Mouse (Mus musculus): ENCODE measurements around the gene Ccdc78. TPM values are rescaled to one million over a fixed set of nuclear protein-coding genes. Genes with fewer than 3 reads are reported as not detected.

Gene Ccdc78
- polyA plus RNA-seq, 1 experiment from 2014 or later, result 0.23 TPM

GRCm38 (mm10) chr17:25755086-25755485 is 31.3 kb upstream of the Ccdc78 start:
- no peak for ATAC-seq (ENCODE audit: low read depth)
- H3K9me3 ChIP-seq (ENCODE audit: control insufficient read depth, low read length), result no peaks in the 10 kb centered on the region
- WGBS, result 83% methylated on average over 4 of the region's 4 CpGs

DNA sequence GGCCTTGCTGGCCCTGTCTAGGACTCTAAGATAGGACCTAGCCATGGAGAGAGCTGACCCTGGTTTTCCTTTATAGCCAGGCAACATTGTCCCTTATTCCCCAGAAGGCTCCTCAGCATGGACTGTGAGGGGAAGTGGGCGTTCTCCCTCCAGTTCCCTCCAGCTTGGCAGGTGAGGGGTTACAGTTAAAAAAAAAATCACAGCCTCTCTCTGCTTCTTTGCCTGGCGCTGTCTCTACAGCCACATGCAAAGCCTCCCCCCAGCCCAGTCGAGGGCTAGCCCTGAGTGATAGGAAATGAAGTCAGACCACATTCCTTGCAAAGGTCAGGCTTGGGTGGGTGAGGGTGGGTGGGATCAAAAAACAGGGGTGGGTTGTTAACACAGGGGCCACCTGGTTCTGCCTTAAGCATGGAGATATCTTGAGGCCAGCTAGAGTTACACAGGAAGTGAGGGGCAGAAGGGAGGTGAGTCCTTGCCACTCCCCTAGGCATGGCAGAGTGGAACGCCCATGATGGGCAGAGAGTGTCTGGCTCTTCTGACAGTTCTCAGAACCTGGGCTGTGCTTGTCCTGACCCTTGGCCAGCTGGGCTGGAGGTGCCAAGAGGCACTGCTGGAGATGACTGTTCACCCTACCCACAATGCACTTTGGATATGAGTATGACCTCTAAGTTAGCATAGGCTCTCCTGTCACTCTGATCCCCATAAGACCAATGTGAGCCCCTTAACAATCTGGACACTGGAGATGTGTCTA is 30.6 kb upstream of the Ccdc78 start:
- ATAC-seq (ENCODE audit: low read depth), result no peak
- no peaks in the 10 kb centered on the region for H3K27me3 ChIP-seq (ENCODE audit: control insufficient read depth, insufficient read depth, low read length)
- H3K9ac ChIP-seq (replicated peaks; ENCODE audit: low read depth, low read length), result no peak overlapping the region
- WGBS, result 70% methylated on average over 4 of the region's 4 CpGs
- H3K27ac ChIP-seq (ENCODE audit: low read depth, low read length), result no peak overlapping the region
- H3K4me2 ChIP-seq (ENCODE audit: low read depth, low read length), result no peak overlapping the region
- 0 out of 2 replicates have a peak, but pooled peaks cover 3% of the 10 kb centered on the region for H3K4me1 ChIP-seq (ENCODE audit: control insufficient read depth, insufficient read depth, low read length)
- H3K36me3 ChIP-seq (ENCODE audit: control insufficient read depth, insufficient read depth, low read length), result no peaks in the 10 kb centered on the region
- no peaks in the 10 kb centered on the region for H3K9me3 ChIP-seq (ENCODE audit: control insufficient read depth, low read length)
- no peak overlapping the region for H3K4me3 ChIP-seq (ENCODE audit: low read depth, low read length)

More at GRCm38 (mm10) chr17:25755086-25755485, 31.3 kb upstream of the Ccdc78 start:
- Histone ChIP-seq H3K27ac (ENCODE audit: low read depth, low read length) (no peak overlapping the region), H3K36me3 (ENCODE audit: control insufficient read depth, insufficient read depth, low read length) (no peaks in the 10 kb centered on the region), H3K27me3 (ENCODE audit: control insufficient read depth, insufficient read depth, low read length) (no peaks in the 10 kb centered on the region), H3K4me1 (ENCODE audit: control insufficient read depth, insufficient read depth, low read length) (0 out of 2 replicates have a peak, but pooled peaks cover 3% of the 10 kb centered on the region), H3K4me3 (ENCODE audit: low read depth, low read length) (no peak overlapping the region), H3K9ac (replicated peaks; ENCODE audit: low read depth, low read length) (no peak overlapping the region), H3K4me2 (ENCODE audit: low read depth, low read length) (no peak overlapping the region)

DNA sequence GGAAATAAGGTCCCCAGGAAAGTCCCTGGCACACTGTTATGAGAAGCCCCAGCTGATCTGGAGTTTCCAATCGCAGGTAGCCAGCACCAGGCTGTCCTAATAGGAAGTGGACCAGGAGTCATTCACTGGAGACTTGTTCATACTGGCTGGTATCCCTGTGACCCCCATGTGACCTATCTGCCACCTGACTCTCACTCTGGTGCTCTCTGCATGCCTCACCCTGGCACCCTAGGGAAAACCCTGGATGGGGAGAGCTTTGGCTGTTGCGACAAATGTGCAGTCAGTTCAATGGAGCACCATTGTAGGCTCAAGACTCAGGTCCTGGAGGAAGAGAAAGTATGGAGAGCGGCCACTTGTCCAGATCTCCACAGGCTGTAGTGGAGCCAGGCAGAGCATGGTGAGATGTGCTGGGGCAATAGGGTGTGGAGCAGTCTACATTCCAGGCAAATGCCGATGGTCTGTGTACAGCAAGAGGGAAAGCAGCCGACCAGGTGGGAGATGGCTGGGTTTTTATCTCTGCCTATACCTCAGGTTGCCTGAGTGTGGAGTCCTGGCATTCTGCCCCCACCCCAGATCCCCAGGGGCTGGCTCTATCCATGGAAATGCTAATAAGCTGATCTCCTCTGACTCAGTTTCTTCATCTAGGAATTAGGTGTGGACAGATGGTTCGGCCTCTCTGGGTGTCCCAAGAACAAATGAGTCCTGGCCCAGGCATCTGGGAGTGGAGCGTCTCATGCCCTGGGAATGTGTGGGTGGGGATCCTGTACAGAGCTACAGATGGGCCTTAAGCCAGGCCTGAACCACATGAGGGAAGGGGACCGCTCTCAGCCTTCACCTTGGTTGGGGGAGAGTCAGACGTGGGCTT is 29.8 kb upstream of the Ccdc78 start:
- Histone ChIP-seq H3K36me3 (ENCODE audit: control insufficient read depth, insufficient read depth, low read length) (no peaks in the 10 kb centered on the region), H3K4me1 (ENCODE audit: control insufficient read depth, insufficient read depth, low read length) (0 out of 2 replicates have a peak, but pooled peaks cover 1% of the 10 kb centered on the region), H3K4me2 (ENCODE audit: low read depth, low read length) (no peak overlapping the region), H3K9ac (replicated peaks; ENCODE audit: low read depth, low read length) (no peak overlapping the region), H3K27ac (ENCODE audit: low read depth, low read length) (no peak overlapping the region), H3K27me3 (ENCODE audit: control insufficient read depth, insufficient read depth, low read length) (no peaks in the 10 kb centered on the region), H3K9me3 (ENCODE audit: control insufficient read depth, low read length) (no peaks in the 10 kb centered on the region), H3K4me3 (ENCODE audit: low read depth, low read length) (no peak overlapping the region)
- ATAC-seq (ENCODE audit: low read depth), result no peak
- whole genome bisulfite sequencing, result 85% methylated on average over 9 of the region's 9 CpGs

- Histone ChIP-seq H3K4me3 (ENCODE audit: low read depth, low read length) (no peak overlapping the region), H3K4me1 (ENCODE audit: control insufficient read depth, insufficient read depth, low read length) (no peaks in the 10 kb centered on the region), H3K27me3 (ENCODE audit: control insufficient read depth, insufficient read depth, low read length) (no peaks in the 10 kb centered on the region), H3K27ac (ENCODE audit: low read depth, low read length) (no peak overlapping the region), H3K36me3 (ENCODE audit: control insufficient read depth, insufficient read depth, low read length) (no peaks in the 10 kb centered on the region), H3K9ac (replicated peaks; ENCODE audit: low read depth, low read length) (no peak overlapping the region), H3K4me2 (ENCODE audit: low read depth, low read length) (no peak overlapping the region), H3K9me3 (ENCODE audit: control insufficient read depth, low read length) (no peaks in the 10 kb centered on the region)
- 84% methylated on average over 3 of the region's 3 CpGs for WGBS
- no peak for ATAC-seq (ENCODE audit: low read depth)
These were observed 28.7 kb upstream of the Ccdc78 start for GRCm38 (mm10) chr17:25757691-25758090.

GRCm38 (mm10) chr17:25760148-25760547 is 26.2 kb upstream of the Ccdc78 start:
- 75% methylated on average over 8 of the region's 8 CpGs for WGBS
- no peak overlapping the region for H3K4me3 ChIP-seq (ENCODE audit: low read depth, low read length)
- H3K4me2 ChIP-seq (ENCODE audit: low read depth, low read length), result no peak overlapping the region
- H3K36me3 ChIP-seq (ENCODE audit: control insufficient read depth, insufficient read depth, low read length), result no peaks in the 10 kb centered on the region
- H3K27me3 ChIP-seq (ENCODE audit: control insufficient read depth, insufficient read depth, low read length), result no peaks in the 10 kb centered on the region
- H3K9me3 ChIP-seq (ENCODE audit: control insufficient read depth, low read length), result no peaks in the 10 kb centered on the region
- no peak overlapping the region for H3K27ac ChIP-seq (ENCODE audit: low read depth, low read length)
- no peak overlapping the region for H3K9ac ChIP-seq (replicated peaks; ENCODE audit: low read depth, low read length)
- no peaks in the 10 kb centered on the region for H3K4me1 ChIP-seq (ENCODE audit: control insufficient read depth, insufficient read depth, low read length)
- no peak for ATAC-seq (ENCODE audit: low read depth)

- no peak overlapping the region for H3K4me2 ChIP-seq (ENCODE audit: low read depth, low read length)
- H3K27ac ChIP-seq (ENCODE audit: low read depth, low read length), result no peak overlapping the region
- H3K4me3 ChIP-seq (ENCODE audit: low read depth, low read length), result no peak overlapping the region
- no peaks in the 10 kb centered on the region for H3K4me1 ChIP-seq (ENCODE audit: control insufficient read depth, insufficient read depth, low read length)
- WGBS, result 63% methylated on average over 4 of the region's 4 CpGs
- H3K9ac ChIP-seq (replicated peaks; ENCODE audit: low read depth, low read length), result no peak overlapping the region
- H3K9me3 ChIP-seq (ENCODE audit: control insufficient read depth, low read length), result no peaks in the 10 kb centered on the region
- ATAC-seq (ENCODE audit: low read depth), result no peak
- H3K27me3 ChIP-seq (ENCODE audit: control insufficient read depth, insufficient read depth, low read length), result no peaks in the 10 kb centered on the region
- no peaks in the 10 kb centered on the region for H3K36me3 ChIP-seq (ENCODE audit: control insufficient read depth, insufficient read depth, low read length)
These were observed 24.8 kb upstream of the Ccdc78 start for GRCm38 (mm10) chr17:25761561-25761970.

DNA sequence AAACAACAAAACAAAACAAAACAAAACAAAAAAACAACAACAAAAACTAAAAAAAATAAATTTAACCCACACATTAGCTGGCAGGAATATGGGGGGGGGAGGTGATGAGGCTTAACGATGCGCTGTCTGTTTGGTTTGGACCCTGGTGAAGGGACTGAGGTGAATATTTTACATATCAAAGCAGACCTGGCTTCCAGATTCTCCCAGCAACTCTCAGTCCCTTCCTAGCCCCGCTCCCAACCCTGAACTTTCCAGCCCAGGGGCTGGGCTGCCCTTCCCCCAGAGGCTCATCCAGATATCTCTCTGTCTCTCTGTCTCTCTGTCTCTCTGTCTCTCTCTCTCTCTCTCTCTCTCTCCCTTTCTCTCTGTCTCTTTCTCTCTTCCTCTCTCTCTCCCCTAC is 23.8 kb upstream of the Ccdc78 start:
- no peaks in the 10 kb centered on the region for H3K9me3 ChIP-seq (ENCODE audit: control insufficient read depth, low read length)
- H3K27me3 ChIP-seq (ENCODE audit: control insufficient read depth, insufficient read depth, low read length), result no peaks in the 10 kb centered on the region
- H3K4me3 ChIP-seq (ENCODE audit: low read depth, low read length), result no peak overlapping the region
- ATAC-seq (ENCODE audit: low read depth), result no peak
- no peak overlapping the region for H3K27ac ChIP-seq (ENCODE audit: low read depth, low read length)
- H3K9ac ChIP-seq (replicated peaks; ENCODE audit: low read depth, low read length), result no peak overlapping the region
- 33% methylated on average over 3 of the region's 3 CpGs for WGBS
- H3K4me2 ChIP-seq (ENCODE audit: low read depth, low read length), result no peak overlapping the region
- no peaks in the 10 kb centered on the region for H3K4me1 ChIP-seq (ENCODE audit: control insufficient read depth, insufficient read depth, low read length)
- H3K36me3 ChIP-seq (ENCODE audit: control insufficient read depth, insufficient read depth, low read length), result no peaks in the 10 kb centered on the region

GRCm38 (mm10) chr17:25765886-25766285 is 20.5 kb upstream of the Ccdc78 start:
- no peak overlapping the region for H3K4me2 ChIP-seq (ENCODE audit: low read depth, low read length)
- H3K4me1 ChIP-seq (ENCODE audit: control insufficient read depth, insufficient read depth, low read length), result no peaks in the 10 kb centered on the region
- no peaks in the 10 kb centered on the region for H3K9me3 ChIP-seq (ENCODE audit: control insufficient read depth, low read length)
- no peak overlapping the region for H3K9ac ChIP-seq (replicated peaks; ENCODE audit: low read depth, low read length)
- no peaks in the 10 kb centered on the region for H3K36me3 ChIP-seq (ENCODE audit: control insufficient read depth, insufficient read depth, low read length)
- no peak for ATAC-seq (ENCODE audit: low read depth)
- WGBS, result 22% methylated on average over 5 of the region's 5 CpGs
- H3K4me3 ChIP-seq (ENCODE audit: low read depth, low read length), result no peak overlapping the region
- no peak overlapping the region for H3K27ac ChIP-seq (ENCODE audit: low read depth, low read length)
- H3K27me3 ChIP-seq (ENCODE audit: control insufficient read depth, insufficient read depth, low read length), result no peaks in the 10 kb centered on the region

GRCm38 (mm10) chr17:25769331-25769730 is 17.0 kb upstream of the Ccdc78 start:
- WGBS, result 52% methylated on average over 9 of the region's 9 CpGs
- Histone ChIP-seq H3K4me2 (ENCODE audit: low read depth, low read length) (no peak overlapping the region), H3K27me3 (ENCODE audit: control insufficient read depth, insufficient read depth, low read length) (no peaks in the 10 kb centered on the region), H3K9ac (replicated peaks; ENCODE audit: low read depth, low read length) (no peak overlapping the region), H3K4me3 (ENCODE audit: low read depth, low read length) (no peak overlapping the region), H3K4me1 (ENCODE audit: control insufficient read depth, insufficient read depth, low read length) (peaks cover 3% of the 10 kb centered on the region; the same call in 1 of the 2 replicates), H3K27ac (ENCODE audit: low read depth, low read length) (no peak overlapping the region), H3K9me3 (ENCODE audit: control insufficient read depth, low read length) (no peaks in the 10 kb centered on the region), H3K36me3 (ENCODE audit: control insufficient read depth, insufficient read depth, low read length) (no peaks in the 10 kb centered on the region)
- no peak for ATAC-seq (ENCODE audit: low read depth)
